Mouse (Mus musculus) liver (tissue): ENCODE measurements around the gene Tas2r135.

Experiments used
- DNase-seq: peaks from one replicate; pipeline ENCODE4 v3.0.0-alpha.2; 2020; ENCODE audit warnings: mixed read lengths

Gene Tas2r135

DNA sequence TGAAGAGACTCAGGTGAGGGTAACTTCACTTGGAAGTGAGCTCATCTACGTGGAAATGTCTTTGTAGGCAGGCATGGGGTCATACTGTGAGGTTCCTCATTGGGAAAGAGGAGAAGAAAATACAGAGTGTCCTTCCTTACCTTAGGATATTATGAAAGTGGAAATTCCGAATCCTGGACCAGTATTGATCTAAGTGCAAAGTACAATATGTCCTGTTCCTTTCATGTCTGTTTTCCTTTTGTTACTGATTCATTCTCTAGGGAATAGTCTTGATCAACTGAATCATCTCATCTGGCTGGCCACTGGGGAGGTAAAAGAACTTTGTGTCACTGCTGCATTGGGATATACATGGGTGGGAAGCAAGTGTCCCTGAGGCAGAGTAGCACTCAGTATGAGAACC, 30.3 kb downstream of the Tas2r135 start:
- DNase-seq, result no peak

GRCm38 (mm10) chr6:42441395-42441794, 36.2 kb downstream of the Tas2r135 start:
- no peak for DNase-seq

DNA sequence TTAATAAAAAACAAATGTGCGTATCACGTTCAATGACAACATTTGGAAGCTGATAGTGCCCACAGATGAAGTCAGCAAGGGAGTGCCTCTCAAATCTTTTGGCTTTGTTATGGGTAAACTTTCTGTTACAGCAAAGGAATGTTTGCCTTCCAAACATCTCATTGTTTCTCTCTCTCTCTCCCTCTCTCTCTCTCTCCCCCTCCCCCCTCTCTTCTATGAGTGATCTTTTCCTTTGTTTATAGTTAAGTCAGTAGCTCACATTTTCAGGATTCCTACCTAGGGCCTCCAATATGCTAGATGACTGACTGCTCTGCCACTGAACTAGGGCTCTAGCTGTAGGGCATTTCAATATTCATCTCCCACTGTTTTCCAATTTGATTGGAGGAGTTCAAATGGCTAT, 39.3 kb downstream of the Tas2r135 start:
- DNase-seq, result no peak

- DNase-seq, result no peak
Measured at GRCm38 (mm10) chr6:42447381-42447780, 42.1 kb downstream of the Tas2r135 start.
